Mouse (Mus musculus) midbrain, embryonic 11.5 days (tissue): ENCODE measurements around the gene Gna13. TPM values are rescaled to one million over a fixed set of nuclear protein-coding genes. Genes with fewer than 3 reads are reported as not detected.
A peak's percentile ranks its signal among the peaks of the same experiment; 100 is the strongest.

Source experiments
- ATAC-seq: fragments of 200-750 bp; cut with Nextera tagmentation; 2 replicates; pipeline ENCODE4 v1.8.0; 2017; ENCODE audit warnings: moderate TSS enrichment, moderate library complexity; ENCODE audit not compliant: low FRiP score
- DNase-seq: peaks from one replicate; pipeline ENCODE4 v3.0.0; 2015; ENCODE audit warnings: low spot score; ENCODE audit errors: missing footprints
- H3K27ac ChIP-seq: fragments of 300-500 bp; sonication (generic); 2 replicates; pipeline ENCODE4 v1.5.1; 2014; ENCODE audit warnings: low read depth, low read length
- H3K27me3 ChIP-seq: fragments of 300-500 bp; sonication (generic); 2 replicates; pipeline ENCODE4 v1.6.1; 2014; ENCODE audit warnings: mild to moderate bottlenecking, low read length, moderate library complexity, mixed read lengths; ENCODE audit not compliant: control insufficient read depth, insufficient read depth
- H3K36me3 ChIP-seq: fragments of 300-500 bp; sonication (generic); 2 replicates; pipeline ENCODE4 v1.6.1; 2014; ENCODE audit warnings: mild to moderate bottlenecking, low read length, moderate library complexity, mixed read lengths; ENCODE audit not compliant: control insufficient read depth, insufficient read depth
- H3K4me1 ChIP-seq: fragments of 300-500 bp; sonication (generic); 2 replicates; pipeline ENCODE4 v1.6.1; 2014; ENCODE audit warnings: low read length; ENCODE audit not compliant: control insufficient read depth, insufficient read depth
- H3K4me2 ChIP-seq: fragments of 300-500 bp; sonication (generic); 2 replicates; pipeline ENCODE4 v1.6.1; 2014; ENCODE audit warnings: mild to moderate bottlenecking, moderate library complexity
- H3K4me3 ChIP-seq: fragments of 300-500 bp; sonication (generic); 2 replicates; pipeline ENCODE4 v1.5.1; 2014; ENCODE audit warnings: low read depth, low read length
- H3K9ac ChIP-seq: fragments of 300-500 bp; sonication (generic); 2 replicates; pipeline ENCODE4 v1.6.1; 2014; ENCODE audit warnings: low read length
- H3K9me3 ChIP-seq: fragments of 300-500 bp; sonication (generic); 2 replicates; pipeline ENCODE4 v1.6.1; 2016; ENCODE audit warnings: low read length; ENCODE audit not compliant: control insufficient read depth
- WGBS: fragments of 180-500 bp; shearing (Covaris S2); extraction: QIAGEN DNeasy Blood & Tissue Kit; methylation state at CpG from one replicate; pipeline ENCODE4 v1.1.7; 2014; 5-methylcytosine and 5-hydroxymethylcytosine counted together
- polyA plus RNA-seq: library from polyadenylated mRNA; unstranded; fragments of >200 nt; fragmentation: Nextera tagmentation; extraction: Ambion mirVana; gene quantifications from 2 replicates; pipeline ENCODE4 v1.2.1, GENCODE M21; 2014

Gene Gna13
- 19.4 and 20.4 TPM in 2 replicates for polyA plus RNA-seq

DNA sequence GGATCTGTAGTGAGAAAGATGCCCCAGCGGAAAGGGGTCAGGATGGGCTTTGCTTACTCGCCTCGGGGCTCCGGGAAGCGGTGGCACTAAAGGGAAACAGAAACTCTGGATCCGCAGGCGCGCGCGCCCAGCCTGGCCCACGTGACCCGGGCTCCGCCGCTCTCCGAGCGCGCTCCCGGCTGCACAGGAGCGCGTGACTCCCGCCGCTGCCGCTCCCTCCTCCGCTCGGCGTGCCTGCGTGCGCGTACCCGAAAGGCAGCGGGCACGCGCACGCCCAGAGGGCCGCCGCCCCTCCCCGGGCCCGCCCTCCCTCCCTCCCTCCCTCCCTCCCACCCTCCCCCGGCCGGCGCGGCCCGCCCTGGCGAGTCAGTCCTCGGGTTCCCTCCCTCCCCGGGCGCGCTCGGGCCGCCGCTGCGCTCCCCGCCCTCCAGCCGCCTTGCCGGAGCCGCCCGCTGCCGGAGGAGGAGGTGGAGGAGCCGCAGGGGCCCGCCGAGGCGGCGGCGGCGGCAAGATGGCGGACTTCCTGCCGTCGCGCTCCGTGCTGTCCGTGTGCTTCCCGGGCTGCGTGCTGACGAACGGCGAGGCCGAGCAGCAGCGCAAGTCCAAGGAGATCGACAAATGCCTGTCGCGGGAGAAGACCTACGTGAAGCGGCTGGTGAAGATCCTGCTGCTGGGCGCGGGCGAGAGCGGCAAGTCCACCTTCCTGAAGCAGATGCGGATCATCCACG, at the start of gene Gna13:
Gna13 (plus strand) TSS at position 369 of the 728 bp plus-strand sequence.
- Histone ChIP-seq H3K27me3 (no peaks in the 10 kb centered on the region; the same call in 1 of the 2 replicates), H3K27ac (peak within 1 kb of the TSS; percentile 89), H3K4me2 (peak within 1 kb of the TSS; percentile 79), H3K4me1 (peaks cover 24% of the 10 kb centered on the region), H3K36me3 (peaks cover 2% of the 10 kb centered on the region; the same call in 1 of the 2 replicates), H3K4me3 (peak within 1 kb of the TSS; percentile 77), H3K9me3 (no peaks in the 10 kb centered on the region), H3K9ac (peak within 1 kb of the TSS; percentile 92)
- 1% methylated on average over 67 of the region's 89 CpGs for WGBS
- ATAC-seq: peak; percentile 85
- DNase-seq: peak; percentile 99

DNA sequence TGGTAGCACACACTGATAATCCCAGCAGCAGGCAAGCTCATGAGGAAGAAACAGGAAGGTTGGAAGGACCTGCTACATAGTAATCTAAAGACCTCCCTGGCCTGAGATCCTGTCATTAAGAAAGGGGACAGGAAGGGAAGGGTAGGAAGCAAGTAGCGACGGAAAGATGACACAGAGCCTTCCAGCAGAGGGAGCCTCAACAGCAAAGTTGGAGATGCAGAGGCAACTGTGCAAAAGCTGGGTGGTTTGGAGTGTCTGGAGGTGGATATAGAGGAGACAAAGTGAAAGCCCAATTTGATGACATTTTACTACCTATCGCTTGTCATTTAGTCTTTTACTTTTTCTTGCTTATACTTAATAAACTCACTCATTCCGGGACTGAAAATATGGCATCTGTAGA, 45.7 kb upstream of the Gna13 start:
- no peak overlapping the region for H3K4me2 ChIP-seq
- H3K27ac ChIP-seq: no peak overlapping the region
- WGBS: 40% methylated on average over 4 of the region's 4 CpGs
- H3K4me1 ChIP-seq: peaks cover 3% of the 10 kb centered on the region; the same call in 1 of the 2 replicates
- no peak for ATAC-seq
- no peaks in the 10 kb centered on the region for H3K36me3 ChIP-seq
- H3K4me3 ChIP-seq: no peak overlapping the region
- H3K9ac ChIP-seq: no peak overlapping the region
- no peaks in the 10 kb centered on the region for H3K9me3 ChIP-seq
- H3K27me3 ChIP-seq: 0 out of 2 replicates have a peak, but pooled peaks cover 2% of the 10 kb centered on the region
- DNase-seq: no peak

- Histone ChIP-seq H3K27ac (no peak overlapping the region), H3K9me3 (no peaks in the 10 kb centered on the region), H3K4me3 (no peak overlapping the region), H3K4me2 (no peak overlapping the region), H3K9ac (no peak overlapping the region), H3K4me1 (no peaks in the 10 kb centered on the region), H3K36me3 (no peaks in the 10 kb centered on the region), H3K27me3 (no peaks in the 10 kb centered on the region)
- 88% methylated on average over 4 of the region's 4 CpGs for WGBS
- ATAC-seq: no peak
- DNase-seq: no peak
These were observed 43.2 kb upstream of the Gna13 start for GRCm38 (mm10) chr11:109319471-109319870.

GRCm38 (mm10) chr11:109319946-109320345, 42.7 kb upstream of the Gna13 start:
- no peak for ATAC-seq
- Histone ChIP-seq H3K36me3 (no peaks in the 10 kb centered on the region), H3K27ac (no peak overlapping the region), H3K4me1 (no peaks in the 10 kb centered on the region), H3K4me3 (no peak overlapping the region), H3K9ac (no peak overlapping the region), H3K27me3 (no peaks in the 10 kb centered on the region), H3K4me2 (no peak overlapping the region), H3K9me3 (no peaks in the 10 kb centered on the region)
- no peak for DNase-seq
- WGBS: 91% methylated on average over 5 of the region's 5 CpGs

DNA sequence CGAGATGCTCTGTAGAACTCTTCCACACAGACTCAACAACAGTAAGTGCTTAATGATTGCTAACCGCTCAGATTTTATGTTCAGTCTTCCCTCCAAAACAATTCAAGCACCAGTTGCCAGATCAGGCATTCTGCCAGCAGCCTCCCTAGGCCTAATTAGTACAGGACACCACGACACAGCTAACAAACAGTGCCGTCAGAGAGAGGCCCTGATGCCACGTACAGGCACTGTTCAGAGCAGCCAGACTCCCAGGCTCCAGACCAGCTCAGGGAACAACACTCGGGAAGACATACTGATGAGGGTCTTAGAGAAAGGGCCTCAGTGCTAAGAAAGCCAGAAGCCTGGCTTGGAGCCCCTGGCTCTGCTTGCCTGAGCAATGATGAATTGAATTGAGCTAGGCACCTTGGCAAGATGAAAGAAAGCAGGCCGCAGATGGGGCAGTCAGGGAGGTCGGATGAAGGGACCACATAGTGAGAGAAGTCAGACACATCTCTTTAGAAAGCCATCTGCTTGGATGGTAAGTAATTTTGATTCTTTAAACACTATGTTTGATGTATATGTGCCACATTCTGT, 42.2 kb upstream of the Gna13 start:
- Histone ChIP-seq H3K9ac (no peak overlapping the region), H3K27me3 (no peaks in the 10 kb centered on the region), H3K27ac (no peak overlapping the region), H3K4me2 (no peak overlapping the region), H3K36me3 (no peaks in the 10 kb centered on the region), H3K4me3 (no peak overlapping the region), H3K9me3 (no peaks in the 10 kb centered on the region), H3K4me1 (no peaks in the 10 kb centered on the region)
- ATAC-seq: no peak
- WGBS: 53% methylated on average over 8 of the region's 8 CpGs
- DNase-seq: no peak

- Histone ChIP-seq H3K4me3 (no peak overlapping the region), H3K36me3 (no peaks in the 10 kb centered on the region), H3K27ac (no peak overlapping the region), H3K4me2 (no peak overlapping the region), H3K4me1 (no peaks in the 10 kb centered on the region), H3K9me3 (no peaks in the 10 kb centered on the region), H3K9ac (no peak overlapping the region), H3K27me3 (no peaks in the 10 kb centered on the region)
- no peak for DNase-seq
- no peak for ATAC-seq
- WGBS: 85% methylated on average over 13 of the region's 13 CpGs
These were observed 36.4 kb upstream of the Gna13 start for GRCm38 (mm10) chr11:109326270-109326669.

GRCm38 (mm10) chr11:109327381-109327780, 35.2 kb upstream of the Gna13 start:
- DNase-seq: no peak
- H3K9me3 ChIP-seq: no peaks in the 10 kb centered on the region
- H3K4me3 ChIP-seq: no peak overlapping the region
- 37% methylated on average over 3 of the region's 3 CpGs for WGBS
- ATAC-seq: no peak
- no peaks in the 10 kb centered on the region for H3K36me3 ChIP-seq
- H3K9ac ChIP-seq: no peak overlapping the region
- no peak overlapping the region for H3K27ac ChIP-seq
- H3K27me3 ChIP-seq: no peaks in the 10 kb centered on the region
- H3K4me1 ChIP-seq: peaks cover 3% of the 10 kb centered on the region; the same call in 1 of the 2 replicates
- H3K4me2 ChIP-seq: no peak overlapping the region

DNA sequence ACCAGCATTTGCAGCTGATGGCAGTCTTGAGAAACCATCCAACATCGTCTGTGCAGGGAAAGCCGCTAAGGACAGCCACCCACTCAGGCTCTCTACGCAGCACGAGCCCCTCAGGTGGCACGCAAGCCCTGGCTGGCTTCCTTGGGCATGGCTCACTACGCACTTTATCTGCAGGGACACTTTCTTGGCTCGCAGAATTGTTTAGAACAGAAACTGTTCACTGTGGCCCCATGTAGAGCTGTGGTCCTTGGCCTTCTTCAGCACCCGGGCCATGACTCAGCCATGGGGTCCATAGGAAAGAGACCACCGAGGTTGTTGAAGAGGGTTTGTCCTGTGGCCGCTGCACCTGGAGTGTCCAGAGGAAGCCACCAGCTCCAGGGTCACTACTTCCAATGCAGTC, 34.7 kb upstream of the Gna13 start:
- Histone ChIP-seq H3K4me2 (no peak overlapping the region), H3K4me3 (no peak overlapping the region), H3K36me3 (no peaks in the 10 kb centered on the region), H3K4me1 (peaks cover 3% of the 10 kb centered on the region; the same call in 1 of the 2 replicates), H3K9ac (no peak overlapping the region), H3K27me3 (no peaks in the 10 kb centered on the region), H3K27ac (no peak overlapping the region), H3K9me3 (no peaks in the 10 kb centered on the region)
- DNase-seq (no peak), ATAC-seq (no peak)
- WGBS: 88% methylated on average over 10 of the region's 10 CpGs

GRCm38 (mm10) chr11:109329331-109329730, 33.3 kb upstream of the Gna13 start:
- Histone ChIP-seq H3K9ac (no peak overlapping the region), H3K27ac (no peak overlapping the region), H3K4me3 (no peak overlapping the region), H3K9me3 (no peaks in the 10 kb centered on the region), H3K4me2 (no peak overlapping the region), H3K27me3 (no peaks in the 10 kb centered on the region), H3K36me3 (no peaks in the 10 kb centered on the region), H3K4me1 (peaks cover 3% of the 10 kb centered on the region; the same call in 1 of the 2 replicates)
- ATAC-seq: no peak
- DNase-seq: no peak
- WGBS: 61% methylated on average over 4 of the region's 4 CpGs
